Mouse (Mus musculus) hindbrain, embryonic 13.5 days (tissue): Measurements from ENCODE around the gene Yif1a. TPM values are rescaled to one million over a fixed set of nuclear protein-coding genes. Genes with fewer than 3 reads are reported as not detected.
A peak's percentile ranks its signal among the peaks of the same experiment; 100 is the strongest.

Experiments
- ATAC-seq: fragments of 200-750 bp; cut with Nextera tagmentation; 2 replicates; pipeline ENCODE4 v1.8.0; 2017; ENCODE audit warnings: moderate TSS enrichment; ENCODE audit not compliant: low FRiP score
- H3K27ac ChIP-seq: fragments of 300-500 bp; sonication (generic); 2 replicates; pipeline ENCODE4 v1.5.1; 2015; ENCODE audit warnings: inconsistent platforms, mild to moderate bottlenecking, moderate library complexity
- H3K27me3 ChIP-seq: fragments of 300-500 bp; sonication (generic); 2 replicates; pipeline ENCODE4 v1.6.1; 2015; ENCODE audit warnings: mild to moderate bottlenecking, inconsistent platforms
- H3K36me3 ChIP-seq: fragments of 300-500 bp; sonication (generic); 2 replicates; pipeline ENCODE4 v1.6.1; 2015; ENCODE audit warnings: mild to moderate bottlenecking, inconsistent platforms
- H3K4me1 ChIP-seq: fragments of 300-500 bp; sonication (generic); replicated peaks from 2 replicates; pipeline ENCODE4 v1.6.1; 2015; ENCODE audit warnings: inconsistent platforms
- H3K4me2 ChIP-seq: fragments of 300-500 bp; sonication (generic); 2 replicates; pipeline ENCODE4 v1.6.1; 2015; ENCODE audit warnings: inconsistent platforms, mild to moderate bottlenecking, moderate library complexity
- H3K4me3 ChIP-seq: fragments of 300-500 bp; sonication (generic); 2 replicates; pipeline ENCODE4 v1.5.1; 2015; ENCODE audit warnings: mild to moderate bottlenecking, inconsistent platforms
- H3K9ac ChIP-seq: fragments of 300-500 bp; sonication (generic); 2 replicates; pipeline ENCODE4 v1.6.1; 2015; ENCODE audit warnings: mild to moderate bottlenecking, inconsistent platforms
- H3K9me3 ChIP-seq: fragments of 300-500 bp; sonication (generic); 2 replicates; pipeline ENCODE4 v1.6.1; 2016; ENCODE audit warnings: inconsistent platforms
- WGBS: fragments of 180-500 bp; shearing (Covaris S2); methylation state at CpG from one replicate; pipeline ENCODE4 v1.1.7; 2015; 5-methylcytosine and 5-hydroxymethylcytosine counted together
- polyA plus RNA-seq: library from polyadenylated mRNA; unstranded; fragments of >200 nt; fragmentation: Nextera tagmentation; extraction: Ambion mirVana; gene quantifications from 2 replicates; pipeline ENCODE4 v1.2.1, GENCODE M21; 2015

Gene Yif1a
- 57.6 and 58.2 TPM in 2 replicates for polyA plus RNA-seq

- ATAC-seq = peak; percentile 94
- H3K27ac ChIP-seq = peak within 1 kb of the TSS; percentile 93
- H3K9me3 ChIP-seq = no peaks in the 10 kb centered on the region
- H3K4me1 ChIP-seq = peaks cover 44% of the 10 kb centered on the region
- H3K4me2 ChIP-seq = peak within 1 kb of the TSS; percentile 87
- under 1% methylated on average over 58 of the region's 58 CpGs for WGBS
- H3K27me3 ChIP-seq = peaks cover 34% of the 10 kb centered on the region
- H3K4me3 ChIP-seq = peak within 1 kb of the TSS; percentile 77
- H3K9ac ChIP-seq = peak within 1 kb of the TSS; percentile 86
- H3K36me3 ChIP-seq = peaks cover 34% of the 10 kb centered on the region
Observed at GRCm38 (mm10) chr19:5087884-5088728, at the start of gene Yif1a. Gene Yif1a, plus strand, starts transcription at chr19:5088538.

- peaks cover 46% of the 10 kb centered on the region for H3K4me1 ChIP-seq
- peak; percentile 94 for ATAC-seq
- 0% methylated on average over 43 of the region's 44 CpGs for WGBS
- peak within 1 kb of the TSS; percentile 93 for H3K4me3 ChIP-seq
- H3K27me3 ChIP-seq = no peaks in the 10 kb centered on the region
- no peaks in the 10 kb centered on the region for H3K9me3 ChIP-seq
- peak within 1 kb of the TSS; percentile 94 for H3K9ac ChIP-seq
- H3K4me2 ChIP-seq = peak within 1 kb of the TSS; percentile 97
- H3K27ac ChIP-seq = peak within 1 kb of the TSS; percentile 93
- H3K36me3 ChIP-seq = peaks cover 11% of the 10 kb centered on the region
Observed at GRCm38 (mm10) chr19:5038709-5039156, 49.6 kb upstream of the Yif1a start, which contains the start of the genes B4gat1 and AC124502.3. Gene B4gat1, plus strand, starts transcription at chr19:5038826. Gene AC124502.3, plus strand, starts transcription at chr19:5038891.

GRCm38 (mm10) chr19:5039301-5040114 is 48.8 kb upstream of the Yif1a start:
- Histone ChIP-seq H3K4me3 (peak overlapping the region; percentile 93), H3K27me3 (no peaks in the 10 kb centered on the region), H3K9me3 (no peaks in the 10 kb centered on the region), H3K4me1 (peaks cover 46% of the 10 kb centered on the region), H3K36me3 (peaks cover 18% of the 10 kb centered on the region), H3K4me2 (peak overlapping the region; percentile 97), H3K27ac (peak overlapping the region; percentile 93), H3K9ac (peak overlapping the region; percentile 94)
- peak; percentile 36 for ATAC-seq
- WGBS = 10% methylated on average over 41 of the region's 41 CpGs

- peaks cover 30% of the 10 kb centered on the region for H3K36me3 ChIP-seq
- peak; percentile 68 for ATAC-seq
- peak within 1 kb of the TSS; percentile 78 for H3K27ac ChIP-seq
Observed at GRCm38 (mm10) chr19:5040862-5041523, 47.3 kb upstream of the Yif1a start, which contains the start of gene Brms1. Gene Brms1, plus strand, starts transcription at chr19:5041354.

GRCm38 (mm10) chr19:5041588-5041987 is 46.8 kb upstream of the Yif1a start:
- 3% methylated on average over 16 of the region's 16 CpGs for WGBS
- 0 out of 2 replicates have a peak, but pooled peaks have one; percentile 3 for ATAC-seq
- peak overlapping the region; percentile 78 for H3K27ac ChIP-seq

More at GRCm38 (mm10) chr19:5040862-5041523, 47.3 kb upstream of the Yif1a start, which contains the start of gene Brms1:
- H3K4me2 ChIP-seq = peak within 1 kb of the TSS; percentile 97
- H3K9ac ChIP-seq = peak within 1 kb of the TSS; percentile 94
- H3K4me1 ChIP-seq = peaks cover 46% of the 10 kb centered on the region
- peak within 1 kb of the TSS; percentile 93 for H3K4me3 ChIP-seq
- no peaks in the 10 kb centered on the region for H3K27me3 ChIP-seq
- no peaks in the 10 kb centered on the region for H3K9me3 ChIP-seq
- WGBS = 7% methylated on average over 40 of the region's 40 CpGs

GRCm38 (mm10) chr19:5045531-5045930 is 42.8 kb upstream of the Yif1a start:
- ATAC-seq = no peak
- H3K27ac ChIP-seq = no peak overlapping the region
- 83% methylated on average over 4 of the region's 4 CpGs for WGBS
- peaks cover 70% of the 10 kb centered on the region for H3K36me3 ChIP-seq
- H3K4me3 ChIP-seq = no peak overlapping the region
- no peaks in the 10 kb centered on the region for H3K9me3 ChIP-seq
- H3K9ac ChIP-seq = no peak overlapping the region
- peaks cover 32% of the 10 kb centered on the region for H3K4me1 ChIP-seq
- peaks cover 12% of the 10 kb centered on the region for H3K27me3 ChIP-seq
- no peak overlapping the region for H3K4me2 ChIP-seq

More at GRCm38 (mm10) chr19:5041588-5041987, 46.8 kb upstream of the Yif1a start:
- H3K4me3 ChIP-seq = peak overlapping the region; percentile 93
- H3K27me3 ChIP-seq = no peaks in the 10 kb centered on the region
- peak overlapping the region; percentile 94 for H3K9ac ChIP-seq
- peaks cover 46% of the 10 kb centered on the region for H3K4me1 ChIP-seq
- H3K4me2 ChIP-seq = peak overlapping the region; percentile 97
- peaks cover 36% of the 10 kb centered on the region for H3K36me3 ChIP-seq
- H3K9me3 ChIP-seq = no peaks in the 10 kb centered on the region

- Histone ChIP-seq H3K9me3 (no peaks in the 10 kb centered on the region), H3K4me2 (no peak overlapping the region), H3K4me1 (peaks cover 18% of the 10 kb centered on the region), H3K27me3 (peaks cover 41% of the 10 kb centered on the region), H3K4me3 (no peak overlapping the region), H3K9ac (no peak overlapping the region), H3K27ac (no peak overlapping the region), H3K36me3 (peaks cover 63% of the 10 kb centered on the region)
- no peak for ATAC-seq
- WGBS = 83% methylated on average over 14 of the region's 14 CpGs
Observed at GRCm38 (mm10) chr19:5048138-5049056, 39.9 kb upstream of the Yif1a start.

GRCm38 (mm10) chr19:5049325-5049724 is 39.0 kb upstream of the Yif1a start:
- H3K36me3 ChIP-seq = peaks cover 54% of the 10 kb centered on the region
- WGBS = 83% methylated on average over 6 of the region's 6 CpGs
- H3K27ac ChIP-seq = no peak overlapping the region
- no peak for ATAC-seq
- no peak overlapping the region for H3K4me2 ChIP-seq
- peaks cover 50% of the 10 kb centered on the region for H3K27me3 ChIP-seq
- peaks cover 18% of the 10 kb centered on the region for H3K4me1 ChIP-seq
- H3K4me3 ChIP-seq = no peak overlapping the region
- H3K9me3 ChIP-seq = no peaks in the 10 kb centered on the region
- H3K9ac ChIP-seq = no peak overlapping the region

- H3K4me3 ChIP-seq = peak within 1 kb of the TSS; percentile 7; the same call in 1 of the 2 replicates
- peaks cover 60% of the 10 kb centered on the region for H3K27me3 ChIP-seq
- H3K9ac ChIP-seq = peak within 1 kb of the TSS; percentile 39
Observed at GRCm38 (mm10) chr19:5050047-5050905, 38.1 kb upstream of the Yif1a start, which contains the start of gene Rin1. Gene Rin1, plus strand, starts transcription at chr19:5050481.

GRCm38 (mm10) chr19:5051031-5051430 is 37.3 kb upstream of the Yif1a start:
- Histone ChIP-seq H3K36me3 (peaks cover 40% of the 10 kb centered on the region), H3K4me3 (peak overlapping the region; percentile 7; the same call in 1 of the 2 replicates), H3K4me2 (peak overlapping the region; percentile 17; the same call in 1 of the 2 replicates), H3K27ac (no peak overlapping the region), H3K9ac (peak overlapping the region; percentile 39; the same call in 1 of the 2 replicates), H3K27me3 (peaks cover 64% of the 10 kb centered on the region), H3K9me3 (no peaks in the 10 kb centered on the region), H3K4me1 (peaks cover 18% of the 10 kb centered on the region)
- ATAC-seq = no peak
- WGBS = 12% methylated on average over 17 of the region's 17 CpGs

More at GRCm38 (mm10) chr19:5050047-5050905, 38.1 kb upstream of the Yif1a start, which contains the start of gene Rin1:
- WGBS = 22% methylated on average over 13 of the region's 14 CpGs
- Histone ChIP-seq H3K36me3 (peaks cover 48% of the 10 kb centered on the region), H3K9me3 (no peaks in the 10 kb centered on the region), H3K4me2 (peak within 1 kb of the TSS; percentile 17; the same call in 1 of the 2 replicates), H3K27ac (no peak within 1 kb of the TSS), H3K4me1 (peaks cover 18% of the 10 kb centered on the region)
- no peak for ATAC-seq
